Mouse (Mus musculus): ENCODE data around the gene Isg20l2. TPM values are rescaled to one million over a fixed set of nuclear protein-coding genes. Genes with fewer than 3 reads are reported as not detected.
A peak's percentile ranks its signal among the peaks of the same experiment; 100 is the strongest.

The Isg20l2 gene
- total RNA-seq, 2 experiments from 2014 or later = 11.6 to 16.8 TPM

DNA sequence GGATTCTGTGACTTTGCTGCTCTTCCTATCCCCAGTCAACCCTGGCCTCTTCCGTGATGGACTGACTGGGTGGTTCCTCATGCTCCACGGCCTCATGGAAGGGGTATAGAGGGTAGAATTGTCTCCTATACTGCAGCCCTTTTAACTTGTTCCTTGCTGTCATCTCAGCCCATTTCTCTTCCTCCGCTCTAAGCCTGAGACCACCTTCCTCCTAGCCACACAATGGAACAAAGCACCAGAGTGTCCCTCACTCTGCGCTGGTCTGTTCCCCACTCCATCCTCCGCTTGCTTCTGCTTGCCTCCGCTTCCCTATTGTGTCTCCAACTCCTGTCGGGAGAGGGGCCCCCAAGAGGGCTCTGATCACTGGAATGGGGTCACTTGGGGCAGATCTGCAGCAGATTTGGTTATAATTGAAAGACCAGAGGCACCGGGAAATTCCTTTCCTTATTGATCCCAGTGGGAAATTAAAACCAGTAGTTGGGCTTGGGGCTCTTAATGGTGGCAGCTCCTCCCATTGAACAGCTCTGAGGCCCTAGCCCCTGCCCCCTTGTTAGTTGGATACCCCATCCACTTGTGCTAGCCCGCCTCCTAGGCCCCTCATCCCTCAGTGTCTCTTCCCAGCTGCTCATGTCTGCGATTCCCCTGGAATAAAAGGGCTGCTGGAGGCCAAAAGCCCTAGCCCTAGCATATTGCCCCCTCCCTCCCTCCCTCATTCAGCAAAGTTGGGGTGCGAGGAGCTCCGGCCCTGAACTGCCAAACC, 15.8 kb downstream of the Isg20l2 start:
- no peak for ATAC-seq (replicated peaks; ENCODE audit: low FRiP score, poor library complexity, severe bottlenecking)

DNA sequence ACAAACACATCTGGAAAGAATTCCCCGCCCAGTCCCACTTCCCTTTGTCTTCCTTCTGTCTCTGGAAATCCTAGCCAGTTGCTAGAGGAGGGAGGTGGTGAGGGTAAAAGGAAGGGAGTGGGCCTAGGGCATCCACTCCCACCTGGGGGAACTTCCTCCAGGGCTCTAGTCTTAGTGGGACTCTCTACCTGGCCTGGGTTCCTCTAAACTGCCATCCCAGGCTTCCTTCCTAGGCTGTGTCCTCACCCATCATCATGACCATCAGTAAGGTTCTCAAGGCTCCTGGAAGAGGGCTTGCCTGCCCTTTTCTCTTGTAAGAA, 16.4 kb downstream of the Isg20l2 start:
- no peak for ATAC-seq (replicated peaks; ENCODE audit: low FRiP score, poor library complexity, severe bottlenecking)

DNA sequence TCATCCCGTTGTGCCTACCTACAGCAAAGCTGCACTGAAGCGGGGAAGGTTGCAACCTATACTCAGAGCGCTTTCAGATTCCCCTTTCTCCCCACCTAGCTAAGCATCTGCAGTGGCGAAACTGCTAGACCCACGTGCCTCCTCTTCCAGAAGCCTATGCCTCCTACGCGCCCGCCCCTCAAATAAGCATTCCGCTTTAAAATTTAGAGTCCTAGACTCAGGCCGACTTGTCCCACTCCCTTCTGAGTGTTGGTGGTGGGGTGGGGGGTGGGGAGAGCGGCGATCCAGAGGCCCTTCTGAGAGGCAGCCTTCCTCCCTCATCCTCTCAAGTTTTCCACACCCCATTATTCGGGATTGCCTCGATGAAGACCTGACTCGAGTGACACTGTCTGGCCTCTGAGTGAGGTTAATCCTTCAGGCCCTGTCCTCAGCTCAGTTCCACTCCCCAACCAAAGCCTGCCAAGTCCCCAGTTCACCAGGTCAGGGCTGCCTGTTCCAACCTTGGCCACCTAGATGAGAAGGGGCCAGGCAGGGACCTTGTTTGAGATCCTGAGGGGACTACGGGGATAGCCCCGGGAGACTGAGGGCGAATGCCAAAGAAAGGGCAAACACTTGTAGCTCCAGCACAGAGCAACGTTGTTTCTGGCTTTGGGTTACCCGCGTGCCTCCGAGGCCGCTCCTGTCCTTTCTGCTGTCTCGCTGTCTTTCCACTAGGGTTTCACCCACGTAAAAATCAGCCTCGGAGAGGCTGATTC, 17.1 kb downstream of the Isg20l2 start:
- no peak for ATAC-seq (replicated peaks; ENCODE audit: low FRiP score, poor library complexity, severe bottlenecking)

DNA sequence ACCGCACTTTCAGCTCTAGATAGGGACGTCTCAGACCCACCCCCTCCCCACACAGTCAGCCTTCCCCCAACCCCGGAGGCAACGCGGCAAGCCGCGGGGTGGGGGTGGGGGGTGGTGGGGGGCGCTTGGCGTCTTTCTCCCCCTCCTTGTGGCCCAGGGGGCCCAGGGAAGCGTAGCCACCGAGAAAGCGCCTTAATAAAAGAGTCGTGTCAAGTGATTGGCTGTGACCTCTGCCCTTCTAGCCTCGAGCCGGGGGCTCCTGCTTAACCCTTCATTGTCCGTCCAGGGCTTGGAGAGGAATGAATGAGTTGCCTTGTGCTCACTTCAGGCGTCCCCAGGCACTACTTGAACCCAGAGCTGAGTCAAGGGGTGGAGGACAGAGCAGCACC, 17.7 kb downstream of the Isg20l2 start:
- ATAC-seq (replicated peaks; ENCODE audit: low FRiP score, poor library complexity, severe bottlenecking) = no peak

DNA sequence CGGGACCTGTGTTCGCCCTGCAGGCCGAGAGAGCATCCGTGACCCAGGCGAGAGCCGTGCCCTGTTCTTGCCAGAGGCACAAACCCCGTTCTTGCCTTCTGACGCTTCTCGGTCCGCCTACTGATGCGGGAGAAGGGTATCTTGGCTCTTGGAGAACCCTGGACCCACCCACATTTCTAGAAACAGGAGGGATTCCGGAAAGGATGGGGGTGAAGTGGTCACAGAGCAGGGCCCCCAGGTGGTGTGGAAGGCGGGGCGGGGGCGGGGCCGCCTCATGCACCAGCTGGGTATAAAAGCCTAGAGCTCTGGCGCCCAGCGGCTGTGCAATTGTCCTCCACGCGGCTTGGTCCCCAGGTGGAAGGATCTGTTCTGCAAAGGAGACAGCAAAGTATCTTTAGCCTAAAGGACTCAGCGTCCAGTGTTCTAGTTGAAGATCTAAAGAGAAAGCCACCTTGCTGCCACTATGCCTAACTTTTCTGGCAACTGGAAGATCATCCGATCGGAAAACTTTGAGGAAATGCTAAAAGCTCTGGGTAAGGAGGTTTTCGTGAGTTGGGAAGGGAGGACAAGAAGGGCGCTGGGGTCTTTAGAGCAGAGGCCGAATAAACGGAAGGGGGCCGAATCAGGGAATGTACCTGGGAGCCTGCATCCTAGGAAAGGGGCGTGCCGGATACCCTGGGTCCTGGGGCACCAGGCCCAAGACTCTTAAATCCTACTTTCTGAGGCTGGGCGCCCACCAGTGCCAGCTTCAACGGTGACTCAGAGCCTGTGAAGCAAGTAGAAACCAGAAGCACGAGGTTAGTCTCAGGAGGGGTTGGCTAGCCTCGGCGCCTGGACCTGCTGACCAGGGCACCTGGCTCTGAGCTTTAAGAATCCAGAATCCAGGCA, 18.5 kb downstream of the Isg20l2 start, which contains the start of gene Crabp2:
Gene Crabp2, plus strand, starts transcription at position 289 of the 888 bp plus-strand sequence.
- ATAC-seq (replicated peaks; ENCODE audit: low FRiP score, poor library complexity, severe bottlenecking) = no peak

DNA sequence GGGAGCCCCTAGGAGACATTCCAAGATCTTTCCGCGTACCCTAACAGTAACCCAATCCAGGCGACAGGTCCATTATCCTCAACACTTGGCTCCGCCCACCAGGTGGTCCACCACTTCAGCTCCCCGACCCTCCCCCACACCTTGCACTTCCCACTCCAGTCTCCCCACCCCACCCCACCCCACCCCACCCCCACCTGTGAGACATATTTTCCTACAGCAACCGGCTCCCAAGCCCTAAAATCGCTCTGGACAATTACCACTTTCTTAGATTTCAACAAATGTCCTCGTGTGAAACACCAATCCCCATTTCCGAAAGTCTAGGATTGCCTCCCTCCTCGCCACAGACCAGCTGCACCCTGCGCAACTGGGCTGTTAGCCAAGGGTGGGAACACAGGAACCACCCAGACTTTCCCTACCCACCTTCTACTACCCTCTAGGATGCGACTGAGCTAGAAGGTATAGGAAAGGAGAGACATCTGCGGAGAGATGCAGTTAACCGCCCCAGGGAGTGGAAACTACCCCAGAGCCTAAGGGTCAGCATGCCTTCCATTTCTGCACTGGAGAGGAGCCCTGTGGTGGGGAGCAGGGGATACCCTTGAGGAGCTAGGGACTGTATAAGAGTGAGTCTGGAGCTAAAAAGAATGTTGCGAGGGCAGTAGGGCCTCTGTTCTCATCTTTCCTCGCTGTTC, 19.3 kb downstream of the Isg20l2 start:
- no peak for ATAC-seq (replicated peaks; ENCODE audit: low FRiP score, poor library complexity, severe bottlenecking)

DNA sequence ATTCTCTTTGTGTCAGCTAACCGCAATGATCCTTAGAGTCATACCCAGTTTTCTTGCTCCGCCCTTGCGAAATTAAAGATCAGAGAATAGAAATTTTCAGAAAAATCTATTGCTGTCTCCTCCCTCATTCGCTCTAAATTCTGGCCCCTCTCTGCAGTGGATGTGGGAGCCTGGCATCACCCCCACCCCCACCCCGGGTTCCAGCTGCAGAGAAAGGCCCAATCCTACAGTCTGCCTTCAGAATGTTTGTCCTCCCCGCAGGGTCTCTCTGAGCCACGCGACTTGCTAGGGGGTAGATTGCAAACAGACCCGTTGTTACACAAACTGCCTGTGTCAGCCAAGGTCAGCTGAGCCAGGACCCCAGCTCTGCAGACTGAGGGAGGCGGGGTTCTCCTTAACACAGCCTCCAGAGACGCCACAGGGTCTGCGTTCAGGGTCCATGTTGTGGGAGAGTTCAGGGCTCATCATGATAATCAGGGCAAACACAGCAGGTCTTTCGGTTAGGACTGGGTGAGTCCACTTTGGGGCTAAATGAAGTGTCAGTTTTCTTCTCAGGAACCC, 19.9 kb downstream of the Isg20l2 start:
- ATAC-seq (replicated peaks; ENCODE audit: low FRiP score, poor library complexity, severe bottlenecking) = no peak

DNA sequence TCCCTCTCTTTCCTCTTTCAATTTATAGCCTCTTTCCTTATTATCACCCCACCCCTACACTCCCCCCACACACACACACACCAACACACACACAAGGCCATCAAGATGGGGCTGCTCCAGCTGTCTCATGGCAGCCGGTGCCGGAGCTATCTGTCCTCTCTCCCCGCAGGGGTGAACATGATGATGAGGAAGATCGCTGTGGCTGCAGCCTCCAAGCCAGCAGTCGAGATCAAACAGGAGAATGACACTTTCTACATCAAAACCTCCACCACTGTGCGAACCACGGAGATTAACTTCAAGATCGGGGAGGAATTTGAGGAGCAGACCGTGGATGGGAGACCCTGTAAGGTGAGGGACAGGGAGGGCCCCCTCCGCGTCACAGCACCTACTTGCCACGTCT, 21.8 kb downstream of the Isg20l2 start:
- no peak for ATAC-seq (replicated peaks; ENCODE audit: low FRiP score, poor library complexity, severe bottlenecking)

DNA sequence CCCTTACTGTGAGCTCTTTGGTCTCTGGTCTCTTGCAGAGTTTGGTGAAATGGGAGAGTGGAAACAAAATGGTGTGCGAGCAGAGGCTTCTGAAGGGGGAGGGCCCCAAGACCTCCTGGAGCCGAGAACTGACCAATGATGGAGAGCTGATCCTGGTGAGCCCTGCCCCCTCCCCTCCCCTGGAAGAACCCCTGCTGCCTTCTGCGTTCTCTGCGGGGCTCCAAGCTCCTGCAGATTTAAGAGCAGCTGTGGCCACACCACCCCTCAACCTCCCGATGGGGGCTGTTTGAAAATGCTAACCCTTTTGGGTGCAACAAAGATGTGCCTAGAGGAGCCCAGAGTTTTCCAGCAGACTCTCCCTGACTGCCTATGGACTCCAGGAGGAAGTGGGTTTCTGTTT, 22.3 kb downstream of the Isg20l2 start:
- ATAC-seq (replicated peaks; ENCODE audit: low FRiP score, poor library complexity, severe bottlenecking) = no peak

DNA sequence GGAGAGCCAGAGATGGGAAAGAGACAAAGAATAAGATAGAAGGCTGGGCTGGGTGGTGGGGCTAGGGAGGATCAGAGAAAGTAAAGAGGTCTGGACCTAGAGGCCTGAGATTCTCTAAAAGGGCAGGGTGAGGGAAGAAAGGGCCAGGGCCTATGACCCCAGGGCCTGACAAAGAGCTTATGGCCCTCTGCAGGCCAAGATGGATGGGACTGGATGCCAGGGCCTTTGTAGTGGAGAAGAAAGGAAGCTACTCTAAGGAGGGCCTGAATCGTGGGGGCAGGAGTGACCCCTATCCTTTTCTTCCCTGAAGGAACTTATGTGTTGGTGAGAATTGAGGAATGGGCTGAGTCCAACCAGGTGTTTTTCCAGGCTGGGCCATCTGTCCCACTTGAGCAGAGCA, 27.9 kb downstream of the Isg20l2 start:
- ATAC-seq (replicated peaks; ENCODE audit: low FRiP score, poor library complexity, severe bottlenecking) = no peak

DNA sequence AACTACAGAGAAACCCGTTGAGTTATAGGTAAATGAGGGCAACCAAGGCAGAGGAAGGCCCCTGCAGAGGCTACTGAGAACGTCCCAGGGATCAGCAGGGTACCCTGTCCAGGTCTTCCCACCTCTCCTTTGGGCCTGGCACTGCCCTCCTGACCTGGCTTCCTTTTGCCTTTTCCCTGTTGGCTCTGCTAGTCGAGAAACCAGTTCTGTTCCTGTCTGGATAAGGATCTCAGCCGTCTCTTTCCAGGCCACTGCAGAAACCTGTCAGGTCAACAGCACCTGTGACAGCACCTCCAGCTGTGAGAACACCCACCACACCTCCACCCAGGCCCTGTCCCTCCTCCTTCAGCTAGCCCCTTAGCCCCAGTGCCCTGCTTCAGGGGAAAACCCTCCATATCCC, 28.4 kb downstream of the Isg20l2 start:
- ATAC-seq (replicated peaks; ENCODE audit: low FRiP score, poor library complexity, severe bottlenecking) = no peak

DNA sequence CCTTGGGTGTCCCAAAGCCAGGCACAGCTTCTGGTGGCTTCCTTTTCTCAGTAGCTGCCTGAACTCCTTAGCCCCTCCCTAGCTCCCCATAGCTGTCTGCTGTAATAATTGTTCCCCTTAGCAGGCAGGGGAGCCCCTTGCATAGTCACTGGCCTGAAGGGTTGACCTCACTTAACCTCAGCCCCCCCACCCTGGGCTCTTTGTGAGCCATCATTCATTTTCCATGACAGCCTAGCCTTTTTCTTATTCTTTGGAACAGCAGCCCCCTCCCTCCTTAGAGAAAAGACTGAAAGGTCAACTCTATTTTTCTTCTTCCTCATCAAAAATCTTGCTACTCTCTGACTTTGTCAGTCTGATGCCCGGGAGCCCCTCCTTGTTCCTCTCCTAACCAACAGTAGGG, 28.9 kb downstream of the Isg20l2 start:
- no peak for ATAC-seq (replicated peaks; ENCODE audit: low FRiP score, poor library complexity, severe bottlenecking)

DNA sequence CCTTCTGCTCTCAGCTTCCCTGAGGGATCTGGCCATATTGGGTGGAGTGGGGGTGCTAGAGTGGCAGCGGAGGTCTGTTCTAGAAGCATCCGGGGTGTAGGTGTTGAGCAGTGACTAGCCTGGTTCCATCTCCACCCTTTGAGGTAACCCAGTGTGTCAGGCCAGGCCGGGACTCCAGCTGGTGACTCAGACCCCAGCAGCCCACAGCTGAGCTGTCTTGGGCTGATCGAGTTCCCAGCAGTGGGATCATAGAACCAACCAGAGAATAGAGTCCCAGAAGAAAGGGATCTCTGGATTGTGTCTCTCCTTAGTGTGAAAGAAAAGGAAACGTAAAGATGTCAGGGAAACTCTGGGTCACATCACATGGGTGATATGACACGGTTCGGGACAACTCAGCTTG, 29.3 kb downstream of the Isg20l2 start:
- no peak for ATAC-seq (replicated peaks; ENCODE audit: low FRiP score, poor library complexity, severe bottlenecking)

DNA sequence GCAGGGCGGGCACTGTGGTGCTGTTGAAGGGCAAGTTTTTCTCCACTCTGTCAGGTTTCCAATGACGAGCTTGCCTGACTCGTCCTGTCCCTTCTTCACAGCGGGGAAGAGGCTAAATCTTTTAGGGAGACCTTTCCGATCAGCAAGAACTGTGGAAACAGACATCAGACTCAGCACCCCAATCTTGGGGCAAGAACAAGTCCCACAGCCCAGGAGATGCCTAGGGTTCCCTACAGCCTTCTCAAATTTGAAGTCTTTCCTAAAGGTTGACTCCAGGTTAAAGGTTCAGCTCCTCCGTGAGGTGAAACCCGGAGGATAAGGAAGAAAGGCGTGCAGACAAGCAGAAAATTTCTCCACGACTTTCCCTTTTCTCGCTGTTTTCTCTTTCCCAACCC, 30.1 kb downstream of the Isg20l2 start:
- ATAC-seq (replicated peaks; ENCODE audit: low FRiP score, poor library complexity, severe bottlenecking) = no peak

DNA sequence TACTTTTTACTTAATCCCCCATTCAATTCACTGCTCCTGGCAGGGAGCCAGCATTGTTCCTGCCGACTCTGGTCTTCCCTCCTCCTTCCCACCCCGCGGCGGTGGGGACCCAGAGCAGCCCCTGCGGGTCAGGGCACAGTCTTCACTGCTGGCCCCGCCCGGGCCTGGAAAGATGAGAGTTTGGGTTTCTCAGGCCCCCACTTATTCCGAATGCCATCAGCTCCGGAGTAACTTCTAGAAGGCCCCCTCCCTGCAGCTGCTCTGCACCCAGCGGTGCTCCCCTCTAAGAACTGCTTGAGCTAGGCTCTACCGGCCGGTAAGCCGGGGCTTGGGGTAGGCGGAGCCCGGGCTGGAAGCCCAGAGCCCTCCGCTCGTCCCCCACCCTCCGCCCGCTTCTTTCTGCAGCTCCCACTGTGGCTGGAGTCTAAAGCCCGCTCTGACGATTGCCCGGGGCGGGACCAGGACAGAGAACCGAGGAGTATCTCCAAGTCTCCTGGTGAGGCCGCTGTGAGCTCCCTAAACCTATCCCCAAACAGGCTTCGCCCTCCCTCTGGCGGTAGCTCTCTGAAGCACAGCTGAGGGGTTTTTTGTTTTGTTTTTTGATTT, 30.6 kb downstream of the Isg20l2 start:
- ATAC-seq (replicated peaks; ENCODE audit: low FRiP score, poor library complexity, severe bottlenecking) = peak; percentile 82

DNA sequence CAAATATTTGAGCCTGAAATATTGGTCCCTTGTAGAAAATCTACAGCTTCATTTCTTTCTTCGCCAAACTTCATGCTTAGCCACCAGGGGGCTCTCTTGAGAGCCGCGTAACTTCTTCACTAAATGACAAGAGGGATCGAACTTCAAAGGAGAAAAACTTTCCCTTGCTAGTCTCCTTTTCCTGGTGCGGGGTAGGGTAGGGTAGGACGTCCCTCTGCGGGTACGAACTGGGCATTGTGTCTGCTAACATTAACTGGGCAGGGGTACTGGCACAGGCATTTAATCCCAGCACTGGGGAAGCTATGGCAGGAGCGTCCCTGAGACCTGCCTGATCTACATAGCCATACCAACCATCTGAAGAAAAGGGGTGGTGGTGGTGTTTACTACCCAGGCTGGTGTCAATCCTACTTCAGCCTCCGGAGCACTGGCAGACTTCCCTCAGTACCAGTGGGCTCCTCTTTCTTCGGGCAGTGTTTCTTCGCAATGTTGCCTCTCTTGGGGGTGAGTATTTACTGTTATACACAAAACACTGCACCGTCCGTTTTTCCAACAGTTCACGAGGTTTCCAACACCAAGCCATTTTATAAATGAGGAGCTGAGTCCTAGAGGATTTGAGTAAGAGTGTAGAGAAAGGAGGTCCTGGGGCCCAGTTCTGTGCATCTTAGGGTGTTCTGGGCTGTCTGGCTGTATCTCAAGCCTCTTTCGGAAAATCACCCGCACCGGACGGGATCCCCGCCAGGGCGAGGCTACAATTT, 40.2 kb downstream of the Isg20l2 start:
- no peak for ATAC-seq (replicated peaks; ENCODE audit: low FRiP score, poor library complexity, severe bottlenecking)

DNA sequence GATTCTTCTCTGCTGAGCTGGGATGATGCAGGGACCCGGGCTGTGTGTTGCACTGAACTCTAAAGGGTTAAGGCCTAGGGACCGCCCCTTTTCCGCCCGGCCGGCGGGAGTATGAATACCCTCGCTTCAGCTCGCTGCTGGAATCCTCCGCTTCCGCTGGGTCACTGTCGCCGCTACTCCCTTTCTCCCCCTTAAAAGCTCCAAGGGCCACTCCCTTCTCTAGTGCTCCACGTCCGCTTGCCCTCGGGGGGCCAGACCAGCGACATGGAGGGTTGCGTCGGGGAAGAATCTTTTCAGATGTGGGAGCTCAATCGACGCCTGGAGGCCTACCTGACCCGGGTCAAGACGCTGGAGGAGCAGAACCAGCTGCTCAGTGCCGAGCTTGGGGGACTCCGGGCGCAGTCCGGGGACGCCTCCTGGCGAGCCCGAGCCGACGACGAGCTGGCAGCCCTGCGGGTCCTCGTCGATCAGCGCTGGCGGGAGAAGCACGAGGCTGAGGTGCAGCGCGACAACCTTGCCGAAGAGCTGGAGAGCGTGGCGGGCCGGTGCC, 40.9 kb downstream of the Isg20l2 start, which contains the start of gene Nes:
Gene Nes, plus strand, starts transcription at position 140 of the 550 bp plus-strand sequence.
- ATAC-seq (replicated peaks; ENCODE audit: low FRiP score, poor library complexity, severe bottlenecking) = no peak

DNA sequence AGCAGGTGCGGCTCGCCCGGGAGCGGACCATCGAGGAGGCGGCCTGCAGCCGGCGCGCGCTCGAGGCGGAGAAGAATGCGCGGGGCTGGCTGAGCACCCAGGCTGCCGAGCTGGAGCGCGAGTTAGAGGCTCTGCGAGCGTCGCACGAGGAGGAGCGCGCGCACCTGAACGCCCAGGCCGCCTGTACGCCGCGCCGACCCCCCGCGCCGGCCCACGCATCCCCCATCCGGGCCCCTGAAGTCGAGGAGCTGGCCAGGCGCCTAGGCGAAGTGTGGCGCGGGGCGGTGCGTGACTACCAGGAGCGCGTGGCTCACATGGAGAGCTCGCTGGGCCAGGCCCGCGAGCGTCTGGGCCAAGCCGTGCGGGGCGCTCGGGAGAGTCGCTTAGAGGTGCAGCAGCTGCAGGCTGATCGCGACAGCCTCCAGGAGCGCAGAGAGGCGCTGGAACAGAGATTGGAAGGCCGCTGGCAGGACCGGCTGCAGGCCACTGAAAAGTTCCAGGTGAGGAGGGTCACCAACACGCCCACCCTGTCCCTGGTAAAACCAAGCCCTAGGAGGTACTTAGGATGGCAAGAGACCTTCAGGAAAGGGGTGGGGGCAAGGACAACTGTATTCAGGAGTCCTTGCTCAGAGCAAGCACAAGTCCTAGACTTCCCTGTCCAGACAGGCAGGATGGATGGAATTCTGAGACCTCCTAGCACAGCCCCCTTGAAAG, 41.5 kb downstream of the Isg20l2 start:
- ATAC-seq (replicated peaks; ENCODE audit: low FRiP score, poor library complexity, severe bottlenecking) = no peak

Data from erythroid progenitor cell, adult 5-6 weeks (primary cell).